Mouse (Mus musculus): ENCODE measurements around the gene Rab26.

- TF ChIP-seq POLR2A (IDR thresholded peaks at IDR 0.05; ENCODE audit: insufficient read depth, low read depth, low read length), result no peak
- TF ChIP-seq CTCF (IDR thresholded peaks at IDR 0.05), result no peak
- TF ChIP-seq EP300 (IDR thresholded peaks at IDR 0.05; ENCODE audit: insufficient read depth, low read depth, low read length), result no peak
Measured at GRCm38 (mm10) chr17:24560301-24561028, 26.5 kb upstream of the Rab26 start.
